Mouse (Mus musculus) liver, embryonic 11.5 days (tissue): ENCODE data around the gene Olfr1326-ps1. TPM values are rescaled to one million over a fixed set of nuclear protein-coding genes. Genes with fewer than 3 reads are reported as not detected.

Experiments
- ATAC-seq: fragments of 200-750 bp; cut with Nextera tagmentation; replicated peaks from 2 replicates; pipeline ENCODE4 v1.8.0; 2017; ENCODE audit warnings: moderate number of reproducible peaks, mild to moderate bottlenecking, moderate TSS enrichment, moderate library complexity; ENCODE audit not compliant: low FRiP score
- DNase-seq: peaks from one replicate; pipeline ENCODE4 v3.0.0-alpha.2; 2017; ENCODE audit warnings: low spot score
- H3K27ac ChIP-seq: fragments of 300-500 bp; sonication (generic); 2 replicates; pipeline ENCODE4 v1.5.1; 2014; ENCODE audit warnings: mild to moderate bottlenecking, low read depth, low read length, control low read depth
- H3K27me3 ChIP-seq: fragments of 300-500 bp; sonication (generic); replicated peaks from 2 replicates; pipeline ENCODE4 v1.6.1; 2014; ENCODE audit warnings: low read length, mixed read lengths; ENCODE audit not compliant: control insufficient read depth, insufficient read depth
- H3K36me3 ChIP-seq: fragments of 300-500 bp; sonication (generic); 2 replicates; pipeline ENCODE4 v1.6.1; 2014; ENCODE audit warnings: mild to moderate bottlenecking, low read length, moderate library complexity, mixed read lengths; ENCODE audit not compliant: control insufficient read depth, insufficient read depth
- H3K4me1 ChIP-seq: fragments of 300-500 bp; sonication (generic); replicated peaks from 2 replicates; pipeline ENCODE4 v1.6.1; 2014; ENCODE audit warnings: low read length, mixed read lengths; ENCODE audit not compliant: control insufficient read depth, insufficient read depth
- H3K4me2 ChIP-seq: fragments of 300-500 bp; sonication (generic); 2 replicates; pipeline ENCODE4 v1.6.1; 2014; ENCODE audit warnings: mild to moderate bottlenecking, control low read depth, moderate library complexity
- H3K4me3 ChIP-seq: fragments of 300-500 bp; sonication (generic); 2 replicates; pipeline ENCODE4 v1.5.1; 2014; ENCODE audit warnings: low read depth, low read length, control low read depth
- H3K9ac ChIP-seq: fragments of 300-500 bp; sonication (generic); 2 replicates; pipeline ENCODE4 v1.6.1; 2014; ENCODE audit warnings: low read depth, low read length, control low read depth
- H3K9me3 ChIP-seq: fragments of 300-500 bp; sonication (generic); 2 replicates; pipeline ENCODE4 v1.6.1; 2016; ENCODE audit warnings: low read length, inconsistent platforms, mixed read lengths; ENCODE audit not compliant: control insufficient read depth
- WGBS: fragments of 180-500 bp; shearing (Covaris S2); extraction: QIAGEN DNeasy Blood & Tissue Kit; methylation state at CpG from one replicate; pipeline ENCODE4 v1.1.7; 2014; 5-methylcytosine and 5-hydroxymethylcytosine counted together
- polyA plus RNA-seq: library from polyadenylated mRNA; unstranded; fragments of >200 nt; fragmentation: Nextera tagmentation; extraction: Ambion mirVana; gene quantifications from 2 replicates; pipeline ENCODE4 v1.2.1, GENCODE M21; 2014

Olfr1326-ps1 gene
- polyA plus RNA-seq: not detected in 2 replicates

DNA sequence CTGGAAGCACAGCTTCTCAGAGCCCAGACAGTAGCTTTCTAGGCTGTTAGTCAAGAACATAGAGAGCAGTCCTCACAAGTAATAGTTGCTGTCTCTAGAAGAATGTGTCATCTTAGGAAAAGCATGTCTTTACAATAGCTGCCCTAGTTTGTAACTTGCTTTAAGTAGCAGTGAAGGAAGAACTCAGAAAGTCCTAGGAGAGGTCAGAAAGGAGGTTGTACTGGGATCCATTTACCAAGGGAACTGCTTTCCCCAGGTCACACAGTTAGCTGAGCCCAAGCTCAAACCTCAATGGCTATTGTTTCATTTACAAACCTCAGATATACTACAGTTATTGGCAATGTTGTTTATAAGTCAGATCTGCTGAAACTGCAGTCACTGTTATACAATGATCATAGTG, at the start of gene Olfr1326-ps1:
TSS of gene Olfr1326-ps1 (minus strand) at position 101 of the 400 bp plus-strand sequence.
- DNase-seq: no peak
- Histone ChIP-seq H3K4me3 (no peak within 1 kb of the TSS), H3K4me2 (no peak within 1 kb of the TSS), H3K36me3 (no peaks in the 10 kb centered on the region), H3K27me3 (no peaks in the 10 kb centered on the region), H3K9me3 (no peaks in the 10 kb centered on the region), H3K9ac (no peak within 1 kb of the TSS), H3K4me1 (no peaks in the 10 kb centered on the region), H3K27ac (no peak within 1 kb of the TSS)
- no peak for ATAC-seq

DNA sequence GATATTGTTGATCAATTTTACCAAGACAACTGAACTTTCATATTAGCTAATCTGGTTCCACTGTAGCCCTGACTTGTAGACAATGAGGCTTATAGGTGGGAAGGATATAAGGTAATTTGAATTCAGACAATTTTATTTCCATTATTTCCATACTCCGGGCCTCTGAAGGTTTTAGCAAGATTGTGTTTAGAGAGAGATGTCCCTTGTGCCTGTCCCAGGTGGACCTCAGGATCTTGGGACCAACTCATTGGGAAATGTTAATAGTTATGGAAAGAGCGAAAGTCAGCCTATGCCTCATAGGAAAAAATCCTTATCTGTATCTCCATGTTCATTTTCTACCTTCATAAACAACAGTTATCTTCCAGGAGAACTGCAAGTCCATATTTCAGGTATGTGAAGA, 17.7 kb upstream of the Olfr1326-ps1 start, which contains the start of gene Olfr1325:
TSS of gene Olfr1325 (plus strand) at position 301 of the 400 bp plus-strand sequence.
- ATAC-seq (no peak), DNase-seq (no peak)
- H3K9ac ChIP-seq: no peak within 1 kb of the TSS
- no peaks in the 10 kb centered on the region for H3K27me3 ChIP-seq
- 77% methylated on average over 2 of the region's 2 CpGs for WGBS
- H3K9me3 ChIP-seq: no peaks in the 10 kb centered on the region
- no peak within 1 kb of the TSS for H3K4me3 ChIP-seq
- no peak within 1 kb of the TSS for H3K4me2 ChIP-seq
- H3K36me3 ChIP-seq: no peaks in the 10 kb centered on the region
- H3K4me1 ChIP-seq: no peaks in the 10 kb centered on the region
- no peak within 1 kb of the TSS for H3K27ac ChIP-seq

Other genes with a start within 250 kb of the Olfr1326-ps1 start
- 3.6 and 5.8 TPM in 2 replicates for gene Plxna3, start 245.8 kb downstream of the Olfr1326-ps1 start, polyA plus RNA-seq
- 94.4 and 102 TPM in 2 replicates for gene Lage3, start 221.3 kb downstream of the Olfr1326-ps1 start, polyA plus RNA-seq
- gene Ubl4a, start 201.7 kb downstream of the Olfr1326-ps1 start, polyA plus RNA-seq: 72.0 and 75.4 TPM in 2 replicates
- 11.9 and 13.0 TPM in 2 replicates for gene Slc10a3, start 201.5 kb downstream of the Olfr1326-ps1 start, polyA plus RNA-seq
- gene Fam3a, start 181.6 kb downstream of the Olfr1326-ps1 start, polyA plus RNA-seq: 16.8 and 18.5 TPM in 2 replicates
- gene Ikbkg, start 181.6 kb downstream of the Olfr1326-ps1 start, polyA plus RNA-seq: 19.2 and 23.0 TPM in 2 replicates
- 65.0 and 76.6 TPM in 2 replicates for gene G6pdx, start 145.7 kb downstream of the Olfr1326-ps1 start, polyA plus RNA-seq
- gene Gm6880, start 93.5 kb downstream of the Olfr1326-ps1 start, polyA plus RNA-seq: not detected in 2 replicates
- not detected in 2 replicates for gene Olfr1325, start 17.8 kb upstream of the Olfr1326-ps1 start, polyA plus RNA-seq
- not detected in 2 replicates for gene Gm5640, start 70.7 kb upstream of the Olfr1326-ps1 start, polyA plus RNA-seq
- gene Gm6890, start 166.0 kb upstream of the Olfr1326-ps1 start, polyA plus RNA-seq: not detected in 2 replicates